Mouse (Mus musculus) left cerebral cortex, postnatal 10 days (tissue): ENCODE data around the gene Tgfbr3. TPM values are rescaled to one million over a fixed set of nuclear protein-coding genes. Genes with fewer than 3 reads are reported as not detected.

Experiments
- DNase-seq, 2 experiments: peaks; one replicate each; pipeline ENCODE4 v3.0.0; 2021 to 2022; ENCODE audit warnings: low spot score in 2 of 2, mixed read lengths in 1 of 2; ENCODE audit errors: extremely low spot score in 1 of 2
- intact Hi-C: fragments of 180-260 bp; cut with DNase I; formaldehyde crosslinking; loops from one replicate; pipeline ENCODE4 v1.15.1; 2025
- total RNA-seq, 2 experiments: library from RNA; stranded (reverse); gene quantifications; 2 replicates each; pipeline ENCODE4 v1.2.3; 2021

Gene Tgfbr3
- total RNA-seq, 2 experiments from 2014 or later: 7.2 to 7.7 TPM

- peak in 1 of 2 experiments; percentile 65 for DNase-seq
- intact Hi-C loops: no loop called here
Measured at GRCm38 (mm10) chr5:107221892-107222669, 67.3 kb downstream of the Tgfbr3 start.

GRCm38 (mm10) chr5:107220936-107221335 is 68.5 kb downstream of the Tgfbr3 start:
- DNase-seq: no peak
- intact Hi-C loops: no loop called here

GRCm38 (mm10) chr5:107219883-107220282 is 69.5 kb downstream of the Tgfbr3 start:
- intact Hi-C loops: no loop called here
- DNase-seq: no peak

- DNase-seq: no peak
- intact Hi-C loops: no loop called here
Measured at GRCm38 (mm10) chr5:107219318-107219717, 70.1 kb downstream of the Tgfbr3 start.

- no peak for DNase-seq
- intact Hi-C loops: no loop called here
Measured at GRCm38 (mm10) chr5:107218594-107218993, 70.8 kb downstream of the Tgfbr3 start.

- no peak for DNase-seq
- intact Hi-C loops: no loop called here
Measured at GRCm38 (mm10) chr5:107217139-107217538, 72.3 kb downstream of the Tgfbr3 start.

GRCm38 (mm10) chr5:107213373-107214132 is 75.9 kb downstream of the Tgfbr3 start:
- intact Hi-C loops: no loop called here
- DNase-seq: no peak

- DNase-seq: no peak
- intact Hi-C loops: no loop called here
Measured at GRCm38 (mm10) chr5:107211830-107212370, 77.5 kb downstream of the Tgfbr3 start.

GRCm38 (mm10) chr5:107210040-107210439 is 79.4 kb downstream of the Tgfbr3 start:
- intact Hi-C loops: no loop called here
- DNase-seq: no peak

GRCm38 (mm10) chr5:107207911-107208310 is 81.5 kb downstream of the Tgfbr3 start:
- intact Hi-C loops: no loop called here
- DNase-seq: no peak

GRCm38 (mm10) chr5:107204306-107204705 is 85.1 kb downstream of the Tgfbr3 start:
- intact Hi-C loops: no loop called here
- no peak for DNase-seq

- intact Hi-C loops: no loop called here
- peak in 1 of 2 experiments; percentile 53 for DNase-seq
Measured at GRCm38 (mm10) chr5:107202801-107203559, 86.4 kb downstream of the Tgfbr3 start.

GRCm38 (mm10) chr5:107201509-107202182 is 87.8 kb downstream of the Tgfbr3 start:
- intact Hi-C loops: no loop called here

GRCm38 (mm10) chr5:107200853-107201341 is 88.5 kb downstream of the Tgfbr3 start:
- intact Hi-C loops: no loop called here
- DNase-seq: peak in 1 of 2 experiments; percentile 71

More at GRCm38 (mm10) chr5:107201509-107202182, 87.8 kb downstream of the Tgfbr3 start:
- DNase-seq: no peak

- peak in 1 of 2 experiments; percentile 5 for DNase-seq
- intact Hi-C loops: no loop called here
Measured at GRCm38 (mm10) chr5:107200221-107200635, 89.2 kb downstream of the Tgfbr3 start.

- no peak for DNase-seq
- intact Hi-C loops: no loop called here
Measured at GRCm38 (mm10) chr5:107195751-107196395, 93.6 kb downstream of the Tgfbr3 start.

- intact Hi-C loops: no loop called here
- no peak for DNase-seq
Measured at GRCm38 (mm10) chr5:107193160-107193559, 96.3 kb downstream of the Tgfbr3 start.

GRCm38 (mm10) chr5:107192372-107192771 is 97.1 kb downstream of the Tgfbr3 start:
- DNase-seq: no peak
- intact Hi-C loops: no loop called here
